Mouse (Mus musculus) neural tube, embryonic 13.5 days (tissue): ENCODE data around the gene Dock8. TPM values are rescaled to one million over a fixed set of nuclear protein-coding genes. Genes with fewer than 3 reads are reported as not detected.
"Not testable (repeated sequence)": the region's sequence is repeated elsewhere in the genome, so short reads cannot be mapped to it uniquely, and the experiment has no call there.

ENCODE experiments used
- ATAC-seq: fragments of 200-750 bp; cut with Nextera tagmentation; 2 replicates; pipeline ENCODE4 v1.8.0; 2017; ENCODE audit warnings: low read depth, mild to moderate bottlenecking, moderate TSS enrichment, moderate library complexity
- H3K27ac ChIP-seq: fragments of 300-500 bp; sonication (generic); replicated peaks from 2 replicates; pipeline ENCODE4 v1.5.1; 2015; ENCODE audit warnings: moderate library complexity, mild to moderate bottlenecking, inconsistent platforms
- H3K27me3 ChIP-seq: fragments of 300-500 bp; sonication (generic); 2 replicates; pipeline ENCODE4 v1.6.1; 2015; ENCODE audit warnings: mild to moderate bottlenecking, inconsistent platforms
- H3K36me3 ChIP-seq: fragments of 300-500 bp; sonication (generic); 2 replicates; pipeline ENCODE4 v1.6.1; 2015; ENCODE audit warnings: mild to moderate bottlenecking, inconsistent platforms
- H3K4me1 ChIP-seq: fragments of 300-500 bp; sonication (generic); replicated peaks from 2 replicates; pipeline ENCODE4 v1.6.1; 2015; ENCODE audit warnings: inconsistent platforms
- H3K4me2 ChIP-seq: fragments of 300-500 bp; sonication (generic); 2 replicates; pipeline ENCODE4 v1.6.1; 2015; ENCODE audit warnings: inconsistent platforms, mild to moderate bottlenecking, moderate library complexity
- H3K4me3 ChIP-seq: fragments of 300-500 bp; sonication (generic); 2 replicates; pipeline ENCODE4 v1.5.1; 2015; ENCODE audit warnings: mild to moderate bottlenecking, inconsistent platforms
- H3K9ac ChIP-seq: fragments of 300-500 bp; sonication (generic); 2 replicates; pipeline ENCODE4 v1.6.1; 2015; ENCODE audit warnings: moderate library complexity, mild to moderate bottlenecking, inconsistent platforms
- H3K9me3 ChIP-seq: fragments of 300-500 bp; sonication (generic); 2 replicates; pipeline ENCODE4 v1.6.1; 2016; ENCODE audit warnings: inconsistent platforms
- WGBS: fragments of 180-500 bp; shearing (Covaris S2); methylation state at CpG from one replicate; pipeline ENCODE4 v1.1.7; 2015; 5-methylcytosine and 5-hydroxymethylcytosine counted together
- polyA plus RNA-seq: library from polyadenylated mRNA; unstranded; fragments of >200 nt; fragmentation: Nextera tagmentation; extraction: Ambion mirVana; gene quantifications from 2 replicates; pipeline ENCODE4 v1.2.1, GENCODE M21; 2015

Gene Dock8
- polyA plus RNA-seq, 1 experiment from 2014 or later: 1.5 TPM

DNA sequence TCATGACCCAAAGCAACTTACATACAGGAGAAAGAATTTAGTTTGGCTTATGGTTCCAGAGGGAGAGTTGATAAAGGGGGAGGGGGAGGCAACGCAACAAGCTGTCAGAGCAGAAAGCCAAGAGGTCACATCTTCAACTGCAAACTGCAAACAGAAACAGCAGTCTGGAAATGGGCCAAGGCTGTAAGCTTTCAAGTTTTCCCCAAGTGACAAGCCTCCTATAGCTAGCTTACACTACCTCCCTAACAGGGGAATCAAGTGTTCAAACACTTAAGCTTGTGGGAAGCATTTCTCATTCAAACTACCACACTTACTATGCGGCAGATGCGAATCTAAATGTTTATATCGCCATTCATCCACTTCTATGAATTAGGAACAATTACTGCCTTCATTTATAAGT is 4.5 kb downstream of the Dock8 start:
- peaks cover 46% of the 10 kb centered on the region for H3K27me3 ChIP-seq
- WGBS: 68% methylated on average over 4 of the region's 4 CpGs

GRCm38 (mm10) chr19:25006686-25007085 is 7.4 kb downstream of the Dock8 start:
- Histone ChIP-seq H3K4me1 (peaks cover 4% of the 10 kb centered on the region; the same call in 1 of the 2 replicates), H3K9ac (no peak overlapping the region), H3K27ac (no peak overlapping the region), H3K36me3 (no peaks in the 10 kb centered on the region), H3K27me3 (peaks cover 17% of the 10 kb centered on the region), H3K9me3 (no peaks in the 10 kb centered on the region), H3K4me3 (no peak overlapping the region), H3K4me2 (no peak overlapping the region)
- 83% methylated on average over 1 of the region's 1 CpGs for WGBS
- ATAC-seq: no peak

More for the DNA sequence above, 4.5 kb downstream of the Dock8 start:
- Histone ChIP-seq H3K9ac (no peak overlapping the region), H3K36me3 (no peaks in the 10 kb centered on the region), H3K4me1 (peaks cover 15% of the 10 kb centered on the region), H3K9me3 (no peaks in the 10 kb centered on the region), H3K4me3 (no peak overlapping the region), H3K4me2 (no peak overlapping the region), H3K27ac (no peak overlapping the region)
- ATAC-seq: no peak

DNA sequence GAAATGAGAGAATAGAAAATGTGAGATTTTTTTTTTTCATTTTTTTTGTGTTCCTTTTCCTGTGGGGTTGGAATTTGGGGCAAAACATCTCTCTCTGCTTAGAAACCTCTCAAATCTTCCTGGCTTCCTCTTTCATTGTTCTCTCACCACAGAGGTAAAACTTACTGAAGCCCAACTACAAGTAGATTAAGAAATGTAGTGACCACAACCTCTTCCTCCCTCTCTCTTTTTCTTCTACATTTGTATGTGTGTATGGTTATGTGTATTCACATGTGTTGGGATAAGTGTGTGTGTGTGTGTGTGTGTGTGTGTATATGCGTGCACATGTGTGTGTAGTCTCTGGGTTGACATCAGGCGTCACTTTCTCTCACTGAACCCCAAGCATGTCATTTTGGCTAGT is 9.2 kb downstream of the Dock8 start:
- WGBS: 82% methylated on average over 2 of the region's 2 CpGs
- ATAC-seq: no peak
- H3K4me3 ChIP-seq: no peak overlapping the region

GRCm38 (mm10) chr19:25022766-25023165 is 23.4 kb downstream of the Dock8 start:
- no peak for ATAC-seq
- H3K27me3 ChIP-seq: no peaks in the 10 kb centered on the region

More for the DNA sequence above, 9.2 kb downstream of the Dock8 start:
- Histone ChIP-seq H3K4me1 (peaks cover 4% of the 10 kb centered on the region; the same call in 1 of the 2 replicates), H3K9ac (no peak overlapping the region), H3K36me3 (no peaks in the 10 kb centered on the region), H3K4me2 (no peak overlapping the region), H3K27me3 (no peaks in the 10 kb centered on the region), H3K9me3 (no peaks in the 10 kb centered on the region), H3K27ac (no peak overlapping the region)

GRCm38 (mm10) chr19:25031765-25032164 is 32.4 kb downstream of the Dock8 start:
- Histone ChIP-seq H3K4me2 (no peak overlapping the region), H3K27ac (no peak overlapping the region), H3K36me3 (no peaks in the 10 kb centered on the region), H3K4me1 (no peaks in the 10 kb centered on the region), H3K9me3 (no peaks in the 10 kb centered on the region), H3K4me3 (no peak overlapping the region), H3K27me3 (no peaks in the 10 kb centered on the region), H3K9ac (no peak overlapping the region)
- WGBS: 81% methylated on average over 4 of the region's 4 CpGs
- ATAC-seq: no peak

More at GRCm38 (mm10) chr19:25022766-25023165, 23.4 kb downstream of the Dock8 start:
- no peaks in the 10 kb centered on the region for H3K36me3 ChIP-seq
- no peak overlapping the region for H3K4me2 ChIP-seq
- H3K27ac ChIP-seq: no peak overlapping the region
- no peaks in the 10 kb centered on the region for H3K4me1 ChIP-seq
- no peaks in the 10 kb centered on the region for H3K9me3 ChIP-seq
- 89% methylated on average over 6 of the region's 6 CpGs for WGBS
- no peak overlapping the region for H3K4me3 ChIP-seq
- no peak overlapping the region for H3K9ac ChIP-seq

GRCm38 (mm10) chr19:25033008-25033407 is 33.7 kb downstream of the Dock8 start:
- not testable (repeated sequence) for H3K27ac ChIP-seq, H3K27me3 ChIP-seq, H3K4me1 ChIP-seq, ATAC-seq, H3K9ac ChIP-seq, H3K4me2 ChIP-seq, H3K9me3 ChIP-seq, H3K4me3 ChIP-seq, H3K36me3 ChIP-seq
- WGBS: 91% methylated on average over 8 of the region's 18 CpGs

DNA sequence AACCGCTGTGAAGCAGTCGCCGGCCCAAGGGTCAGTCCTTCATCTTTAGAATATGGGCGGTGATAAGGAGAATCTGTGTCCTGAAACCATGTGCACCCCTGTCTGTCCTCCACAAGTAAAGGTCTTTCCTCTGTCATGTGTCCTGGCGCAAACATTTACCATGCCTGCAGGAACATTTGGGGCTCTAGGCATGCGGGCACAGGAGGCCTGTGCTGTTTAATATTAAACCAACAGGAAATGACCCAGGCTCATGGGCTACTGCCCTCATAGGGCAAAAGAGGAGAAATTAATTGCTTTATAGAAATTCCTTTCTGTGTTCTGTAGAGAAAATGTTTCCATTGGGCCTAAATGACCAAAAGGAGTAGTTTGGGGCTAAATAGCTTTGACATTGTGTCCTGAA is 36.5 kb downstream of the Dock8 start:
- no peaks in the 10 kb centered on the region for H3K9me3 ChIP-seq
- H3K4me1 ChIP-seq: peaks cover 4% of the 10 kb centered on the region; the same call in 1 of the 2 replicates
- H3K4me2 ChIP-seq: no peak overlapping the region
- H3K4me3 ChIP-seq: no peak overlapping the region
- no peaks in the 10 kb centered on the region for H3K36me3 ChIP-seq
- no peak overlapping the region for H3K9ac ChIP-seq
- no peaks in the 10 kb centered on the region for H3K27me3 ChIP-seq
- no peak overlapping the region for H3K27ac ChIP-seq
- 91% methylated on average over 6 of the region's 6 CpGs for WGBS
- ATAC-seq: no peak

- no peak overlapping the region for H3K9ac ChIP-seq
- no peaks in the 10 kb centered on the region for H3K36me3 ChIP-seq
Measured at GRCm38 (mm10) chr19:25036784-25037183, 37.5 kb downstream of the Dock8 start.

GRCm38 (mm10) chr19:25037249-25037648 is 37.9 kb downstream of the Dock8 start:
- Histone ChIP-seq H3K9me3 (no peaks in the 10 kb centered on the region), H3K4me2 (no peak overlapping the region), H3K4me1 (peaks cover 4% of the 10 kb centered on the region; the same call in 1 of the 2 replicates), H3K27me3 (no peaks in the 10 kb centered on the region), H3K4me3 (no peak overlapping the region), H3K27ac (no peak overlapping the region), H3K9ac (no peak overlapping the region), H3K36me3 (no peaks in the 10 kb centered on the region)
- WGBS: 75% methylated on average over 4 of the region's 4 CpGs
- ATAC-seq: no peak

More at GRCm38 (mm10) chr19:25036784-25037183, 37.5 kb downstream of the Dock8 start:
- peaks cover 4% of the 10 kb centered on the region; the same call in 1 of the 2 replicates for H3K4me1 ChIP-seq
- H3K4me3 ChIP-seq: no peak overlapping the region
- no peaks in the 10 kb centered on the region for H3K27me3 ChIP-seq
- 90% methylated on average over 5 of the region's 5 CpGs for WGBS
- H3K27ac ChIP-seq: no peak overlapping the region
- H3K4me2 ChIP-seq: no peak overlapping the region
- H3K9me3 ChIP-seq: no peaks in the 10 kb centered on the region
- ATAC-seq: no peak

GRCm38 (mm10) chr19:25038293-25038692 is 39.0 kb downstream of the Dock8 start:
- 32% methylated on average over 6 of the region's 6 CpGs for whole genome bisulfite sequencing
- Histone ChIP-seq H3K9me3 (no peaks in the 10 kb centered on the region), H3K36me3 (no peaks in the 10 kb centered on the region), H3K27me3 (no peaks in the 10 kb centered on the region), H3K4me2 (no peak overlapping the region), H3K27ac (no peak overlapping the region), H3K4me1 (peaks cover 4% of the 10 kb centered on the region; the same call in 1 of the 2 replicates), H3K9ac (no peak overlapping the region), H3K4me3 (no peak overlapping the region)
- no peak for ATAC-seq

DNA sequence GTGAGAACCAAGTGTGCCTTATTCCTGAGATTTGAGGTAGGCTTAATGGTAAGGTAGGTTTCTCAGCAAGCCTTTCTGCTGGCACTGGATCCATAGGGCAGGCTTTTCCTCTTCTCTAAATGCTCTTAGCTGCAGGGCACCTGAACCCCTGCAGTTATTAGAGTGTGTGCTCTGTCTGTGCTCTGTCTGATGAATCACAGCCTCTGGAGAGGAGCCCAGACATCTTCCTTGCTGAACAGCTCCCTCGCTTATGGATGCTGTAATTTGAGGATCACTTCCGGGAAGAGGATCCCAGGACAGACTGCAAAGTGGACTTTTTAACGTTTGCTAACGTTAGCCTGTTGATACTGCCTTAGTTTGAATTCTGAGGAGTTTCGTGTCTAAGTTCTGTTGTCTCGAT is 41.9 kb downstream of the Dock8 start:
- H3K9me3 ChIP-seq: no peaks in the 10 kb centered on the region
- H3K4me2 ChIP-seq: no peak overlapping the region
- WGBS: 59% methylated on average over 6 of the region's 6 CpGs
- no peak for ATAC-seq
- H3K27me3 ChIP-seq: no peaks in the 10 kb centered on the region
- H3K4me1 ChIP-seq: peaks cover 4% of the 10 kb centered on the region; the same call in 1 of the 2 replicates
- no peak overlapping the region for H3K9ac ChIP-seq
- no peak overlapping the region for H3K27ac ChIP-seq
- H3K36me3 ChIP-seq: no peaks in the 10 kb centered on the region
- H3K4me3 ChIP-seq: no peak overlapping the region

GRCm38 (mm10) chr19:25042973-25043372 is 43.6 kb downstream of the Dock8 start:
- 76% methylated on average over 11 of the region's 11 CpGs for WGBS
- H3K9me3 ChIP-seq: no peaks in the 10 kb centered on the region
- H3K36me3 ChIP-seq: no peaks in the 10 kb centered on the region
- H3K4me2 ChIP-seq: no peak overlapping the region
- H3K4me3 ChIP-seq: no peak overlapping the region
- ATAC-seq: no peak
- no peaks in the 10 kb centered on the region for H3K27me3 ChIP-seq
- no peak overlapping the region for H3K9ac ChIP-seq
- H3K27ac ChIP-seq: no peak overlapping the region
- peaks cover 4% of the 10 kb centered on the region; the same call in 1 of the 2 replicates for H3K4me1 ChIP-seq

GRCm38 (mm10) chr19:25044057-25044456 is 44.7 kb downstream of the Dock8 start:
- no peak overlapping the region for H3K27ac ChIP-seq
- WGBS: 92% methylated on average over 3 of the region's 3 CpGs
- no peak overlapping the region for H3K4me2 ChIP-seq
- H3K9ac ChIP-seq: no peak overlapping the region
- H3K4me3 ChIP-seq: no peak overlapping the region
- no peaks in the 10 kb centered on the region for H3K4me1 ChIP-seq
- ATAC-seq: no peak
- no peaks in the 10 kb centered on the region for H3K9me3 ChIP-seq
- no peaks in the 10 kb centered on the region for H3K27me3 ChIP-seq
- H3K36me3 ChIP-seq: no peaks in the 10 kb centered on the region
